Mouse (Mus musculus): ENCODE measurements around the gene Cnot2.
"Not testable (repeated sequence)": the region's sequence is repeated elsewhere in the genome, so short reads cannot be mapped to it uniquely, and the experiment has no call there.

Gene Cnot2

GRCm38 (mm10) chr10:116581369-116581718 lies at the start of gene Cnot2:
Gene Cnot2 (minus strand): TSS chr10:116581511.
- in situ Hi-C loops (cut with MboI, MseI) = no loop called here

GRCm38 (mm10) chr10:116628926-116629325 lies 47.6 kb upstream of the Cnot2 start:
- in situ Hi-C loops (cut with MboI, MseI) = no loop called here

- in situ Hi-C loops (cut with MboI, MseI) = no loop called here
Measured at GRCm38 (mm10) chr10:116626009-116626408, 44.7 kb upstream of the Cnot2 start.

- in situ Hi-C loops (cut with MboI, MseI) = not testable (repeated sequence)
Measured at GRCm38 (mm10) chr10:116613250-116613649, 31.9 kb upstream of the Cnot2 start.

- in situ Hi-C loops (cut with MboI, MseI) = no loop called here
Measured at GRCm38 (mm10) chr10:116604905-116605162, 23.5 kb upstream of the Cnot2 start.

GRCm38 (mm10) chr10:116604081-116604904 lies 23.0 kb upstream of the Cnot2 start:
- in situ Hi-C loops (cut with MboI, MseI) = no loop called here

- in situ Hi-C loops (cut with MboI, MseI) = no loop called here
Measured at GRCm38 (mm10) chr10:116599056-116599850, 17.9 kb upstream of the Cnot2 start.

GRCm38 (mm10) chr10:116582738-116583137 lies 1.4 kb upstream of the Cnot2 start:
- in situ Hi-C loops (cut with MboI, MseI) = no loop called here

- in situ Hi-C loops (cut with MboI, MseI) = no loop called here
Measured at GRCm38 (mm10) chr10:116581719-116582481, 589 bp upstream of the Cnot2 start.

- in situ Hi-C loops (cut with MboI, MseI) = no loop called here
Measured at GRCm38 (mm10) chr10:116580591-116581358, 536 bp downstream of the Cnot2 start.

GRCm38 (mm10) chr10:116579478-116579877 lies 1.8 kb downstream of the Cnot2 start:
- in situ Hi-C loops (cut with MboI, MseI) = no loop called here

GRCm38 (mm10) chr10:116578375-116578774 lies 2.9 kb downstream of the Cnot2 start:
- in situ Hi-C loops (cut with MboI, MseI) = no loop called here

GRCm38 (mm10) chr10:116577181-116577580 lies 4.1 kb downstream of the Cnot2 start:
- in situ Hi-C loops (cut with MboI, MseI) = no loop called here

GRCm38 (mm10) chr10:116576071-116576470 lies 5.2 kb downstream of the Cnot2 start:
- in situ Hi-C loops (cut with MboI, MseI) = not testable (repeated sequence)

- in situ Hi-C loops (cut with MboI, MseI) = no loop called here
Measured at GRCm38 (mm10) chr10:116570526-116570925, 10.8 kb downstream of the Cnot2 start.

GRCm38 (mm10) chr10:116568539-116568938 lies 12.8 kb downstream of the Cnot2 start:
- in situ Hi-C loops (cut with MboI, MseI) = no loop called here

GRCm38 (mm10) chr10:116567491-116568405 lies 13.6 kb downstream of the Cnot2 start:
- in situ Hi-C loops (cut with MboI, MseI) = no loop called here

- in situ Hi-C loops (cut with MboI, MseI) = not testable (repeated sequence)
Measured at GRCm38 (mm10) chr10:116566492-116566891, 14.8 kb downstream of the Cnot2 start.

- in situ Hi-C loops (cut with MboI, MseI) = no loop called here
Measured at GRCm38 (mm10) chr10:116564828-116565602, 16.3 kb downstream of the Cnot2 start.
